Mouse (Mus musculus): ENCODE data around the gene Trmt11. TPM values are rescaled to one million over a fixed set of nuclear protein-coding genes. Genes with fewer than 3 reads are reported as not detected.
"Not testable (repeated sequence)": the region's sequence is repeated elsewhere in the genome, so short reads cannot be mapped to it uniquely, and the experiment has no call there.

Gene Trmt11
- polyA plus RNA-seq, 1 experiment, result 4.3 TPM

GRCm38 (mm10) chr10:30555686-30556578 lies 44.6 kb downstream of the Trmt11 start:
- DNase-seq (ENCODE audit: low spot score), result no peak

- no peak for DNase-seq (ENCODE audit: low spot score)
Measured at GRCm38 (mm10) chr10:30552377-30552776, 48.2 kb downstream of the Trmt11 start.

- no peak for DNase-seq (ENCODE audit: low spot score)
Measured at GRCm38 (mm10) chr10:30549974-30550373, 50.6 kb downstream of the Trmt11 start.

- no peak for DNase-seq (ENCODE audit: low spot score)
Measured at GRCm38 (mm10) chr10:30538538-30538815, 62.1 kb downstream of the Trmt11 start.

- no peak for DNase-seq (ENCODE audit: low spot score)
Measured at GRCm38 (mm10) chr10:30537734-30538537, 62.6 kb downstream of the Trmt11 start.

- not testable (repeated sequence) for DNase-seq (ENCODE audit: low spot score)
Measured at GRCm38 (mm10) chr10:30535930-30536329, 64.6 kb downstream of the Trmt11 start.

- no peak for DNase-seq (ENCODE audit: low spot score)
Measured at GRCm38 (mm10) chr10:30527122-30527521, 73.4 kb downstream of the Trmt11 start.

- DNase-seq (ENCODE audit: low spot score), result no peak
Measured at GRCm38 (mm10) chr10:30521727-30522126, 78.8 kb downstream of the Trmt11 start.

GRCm38 (mm10) chr10:30519143-30519542 lies 81.4 kb downstream of the Trmt11 start:
- DNase-seq (ENCODE audit: low spot score), result no peak

GRCm38 (mm10) chr10:30517224-30517623 lies 83.3 kb downstream of the Trmt11 start:
- no peak for DNase-seq (ENCODE audit: low spot score)

GRCm38 (mm10) chr10:30516771-30517170 lies 83.8 kb downstream of the Trmt11 start:
- no peak for DNase-seq (ENCODE audit: low spot score)

GRCm38 (mm10) chr10:30504736-30505135 lies 95.8 kb downstream of the Trmt11 start:
- DNase-seq (ENCODE audit: low spot score), result no peak

- no peak for DNase-seq (ENCODE audit: low spot score)
Measured at GRCm38 (mm10) chr10:30503168-30503567, 97.4 kb downstream of the Trmt11 start.

- DNase-seq (ENCODE audit: low spot score), result no peak
Measured at GRCm38 (mm10) chr10:30502718-30503117, 97.8 kb downstream of the Trmt11 start.

GRCm38 (mm10) chr10:30498223-30498622 lies 102.3 kb downstream of the Trmt11 start:
- DNase-seq (ENCODE audit: low spot score), result not testable (repeated sequence)

Other genes with a start within 250 kb of the Trmt11 start
- gene Hint3, start 28.9 kb upstream of the Trmt11 start, polyA plus RNA-seq (2012; rRNA removed), result 26.0 and 29.4 TPM in 2 replicates
- 17.8 and 19.1 TPM in 2 replicates for gene Ncoa7, start 202.6 kb upstream of the Trmt11 start, polyA plus RNA-seq (2012; rRNA removed)
- gene Hey2, start 242.1 kb upstream of the Trmt11 start, polyA plus RNA-seq (2012; rRNA removed), result 2.4 TPM in 2 replicates